Mouse (Mus musculus) lung, adult 2 months (tissue): ENCODE measurements at regions not wholly inside any gene's neighbourhood (a gene's known extent, or its start where the extent isn't known, plus 50 kb on each side); places are given as distances from the start of the nearest gene placed in this dataset.

Experiments
- DNase-seq: peaks from one replicate; pipeline ENCODE4 v3.0.0; 2022
- H3K4me1 ChIP-seq: fragments of 200-500 bp; 2 replicates; pipeline ENCODE4 v1.6.1; 2011; ENCODE audit warnings: low read length; ENCODE audit not compliant: control insufficient read depth, insufficient read depth
- H3K4me3 ChIP-seq: fragments of 200-500 bp; replicated peaks from 2 replicates; pipeline ENCODE3; 2011; ENCODE audit warnings: low read depth, mild to moderate bottlenecking, control low read depth, low read length; ENCODE audit errors: extremely low read depth
- CTCF ChIP-seq: fragments of 200-500 bp; IDR thresholded peaks from 2 replicates; pipeline ENCODE4 v1.5.1; 2011; ENCODE audit warnings: mild to moderate bottlenecking, low read length, control low read depth; ENCODE audit not compliant: insufficient read depth
- POLR2A ChIP-seq: fragments of 200-500 bp; IDR thresholded peaks from 2 replicates; pipeline ENCODE4 v1.6.1; 2011; ENCODE audit warnings: low read depth, mild to moderate bottlenecking, control low read depth, low read length, borderline replicate concordance; ENCODE audit errors: extremely low read depth
- WGBS: fragments of 180-500 bp; shearing (Covaris S2); methylation state at CpG from one replicate; pipeline ENCODE4 v1.1.7; 2018; 5-methylcytosine and 5-hydroxymethylcytosine counted together

- 60% methylated on average over 16 of the region's 16 CpGs for WGBS
- H3K4me1 ChIP-seq = peaks cover 2% of the 10 kb centered on the region; the same call in 1 of the 2 replicates
- DNase-seq = no peak
- no peak for TF ChIP-seq CTCF
- TF ChIP-seq POLR2A = peak; percentile 17; the same call in 1 of the 2 replicates
- no peak overlapping the region for H3K4me3 ChIP-seq
Observed at GRCm38 (mm10) chr11:117557474-117558381, 73.6 kb downstream of the Gm11733 start.

GRCm38 (mm10) chr11:117559839-117560238, 75.7 kb downstream of the Gm11733 start:
- H3K4me3 ChIP-seq = no peak overlapping the region
- H3K4me1 ChIP-seq = no peaks in the 10 kb centered on the region
- no peak for TF ChIP-seq POLR2A
- TF ChIP-seq CTCF = no peak
- DNase-seq = no peak

GRCm38 (mm10) chr11:117567961-117568605, 83.9 kb downstream of the Gm11733 start:
- no peak for DNase-seq
- 71% methylated on average over 9 of the region's 9 CpGs for WGBS
- Histone ChIP-seq H3K4me3 (no peak overlapping the region), H3K4me1 (peaks cover 6% of the 10 kb centered on the region)
- TF ChIP-seq POLR2A = no peak
- TF ChIP-seq CTCF = no peak

DNA sequence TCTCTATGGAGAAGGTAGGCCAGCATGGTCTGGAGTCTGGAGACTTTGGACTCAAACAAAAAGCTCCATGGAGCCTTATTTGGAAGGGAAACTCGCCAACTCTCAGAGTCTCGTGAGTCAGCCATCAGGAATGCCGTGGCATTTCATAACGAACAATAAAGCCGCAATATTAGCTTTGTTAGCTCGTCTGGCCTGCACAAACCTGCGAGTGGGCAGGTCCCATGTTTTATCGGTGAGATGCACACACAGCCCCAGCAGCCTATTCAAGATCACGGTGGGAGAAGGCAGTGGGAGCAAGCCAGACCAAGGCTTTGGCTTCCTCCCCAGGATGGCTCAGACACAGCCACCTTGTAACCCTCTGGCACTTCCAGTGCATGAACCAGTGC, 84.4 kb downstream of the Gm11733 start:
- Histone ChIP-seq H3K4me1 (peaks cover 6% of the 10 kb centered on the region), H3K4me3 (no peak overlapping the region)
- TF ChIP-seq CTCF (no peak), POLR2A (no peak)
- DNase-seq = peak; percentile 61
- WGBS = 29% methylated on average over 9 of the region's 9 CpGs

DNA sequence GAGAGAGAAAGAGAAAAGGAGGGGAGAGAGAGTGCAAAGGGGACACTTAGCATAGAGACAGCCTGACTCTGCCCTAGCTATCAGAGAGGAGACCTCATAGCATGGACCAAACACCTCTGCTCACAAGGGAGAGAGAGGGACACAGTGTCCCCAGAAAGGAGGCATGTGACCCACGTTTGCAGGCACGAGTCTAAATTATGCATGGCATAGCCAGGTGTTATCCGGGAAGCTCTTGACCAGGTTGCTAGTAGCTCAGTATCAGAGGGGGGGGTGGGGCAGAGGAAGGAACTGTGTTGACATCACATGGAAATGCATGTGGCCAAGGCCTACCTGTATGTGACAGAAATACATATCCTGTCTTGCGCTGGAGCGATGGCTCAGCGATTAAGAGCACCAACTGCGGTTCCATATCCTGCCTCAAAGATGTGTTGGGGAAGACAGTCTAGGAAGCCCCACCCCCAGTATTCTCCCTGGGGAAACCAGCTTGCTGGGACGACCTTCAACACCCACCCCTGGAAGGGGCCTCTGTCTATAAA, 84.5 kb upstream of the Tnrc6c start:
- peaks cover 6% of the 10 kb centered on the region for H3K4me1 ChIP-seq
- no peak for DNase-seq
- TF ChIP-seq CTCF (no peak), POLR2A (no peak)
- 50% methylated on average over 8 of the region's 8 CpGs for WGBS
- H3K4me3 ChIP-seq = no peak overlapping the region

GRCm38 (mm10) chr11:117571858-117572257, 82.2 kb upstream of the Tnrc6c start:
- Histone ChIP-seq H3K4me1 (peaks cover 6% of the 10 kb centered on the region), H3K4me3 (no peak overlapping the region)
- DNase-seq = no peak
- TF ChIP-seq POLR2A (no peak), CTCF (no peak)
- 84% methylated on average over 3 of the region's 3 CpGs for WGBS

GRCm38 (mm10) chr11:117574721-117575120, 79.4 kb upstream of the Tnrc6c start:
- WGBS = 29% methylated on average over 3 of the region's 3 CpGs
- Histone ChIP-seq H3K4me3 (no peak overlapping the region), H3K4me1 (no peaks in the 10 kb centered on the region)
- TF ChIP-seq CTCF (no peak), POLR2A (no peak)
- DNase-seq = peak; percentile 12

DNA sequence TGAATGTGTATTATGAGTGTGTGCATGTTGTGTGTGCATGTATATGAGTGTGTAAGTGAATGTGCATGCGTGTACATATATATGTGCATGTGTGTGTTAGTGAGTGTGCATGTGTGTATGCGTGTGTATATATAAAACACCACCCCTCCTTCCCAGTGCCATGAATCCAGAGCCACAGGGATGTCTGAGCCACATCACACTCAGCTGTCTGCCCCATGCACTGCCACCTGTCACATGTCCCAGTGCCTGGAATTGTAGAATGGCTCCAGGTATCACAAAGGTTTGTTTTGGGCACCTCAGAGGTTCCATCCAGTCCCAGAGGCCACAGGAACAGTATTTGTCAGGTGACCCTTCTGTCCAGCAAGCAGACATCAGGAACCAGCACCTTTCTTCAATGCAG, 75.0 kb upstream of the Tnrc6c start:
- TF ChIP-seq POLR2A (no peak), CTCF (no peak)
- Histone ChIP-seq H3K4me1 (no peaks in the 10 kb centered on the region), H3K4me3 (no peak overlapping the region)
- no peak for DNase-seq
- 94% methylated on average over 2 of the region's 2 CpGs for WGBS

GRCm38 (mm10) chr11:117579720-117580119, 74.4 kb upstream of the Tnrc6c start:
- Histone ChIP-seq H3K4me3 (no peak overlapping the region), H3K4me1 (no peaks in the 10 kb centered on the region)
- 55% methylated on average over 3 of the region's 3 CpGs for WGBS
- DNase-seq = no peak
- TF ChIP-seq POLR2A = no peak
